Mouse (Mus musculus): ENCODE measurements at regions not wholly inside any gene's neighbourhood (a gene's known extent, or its start where the extent isn't known, plus 50 kb on each side); places are given as distances from the start of the nearest gene placed in this dataset.

DNA sequence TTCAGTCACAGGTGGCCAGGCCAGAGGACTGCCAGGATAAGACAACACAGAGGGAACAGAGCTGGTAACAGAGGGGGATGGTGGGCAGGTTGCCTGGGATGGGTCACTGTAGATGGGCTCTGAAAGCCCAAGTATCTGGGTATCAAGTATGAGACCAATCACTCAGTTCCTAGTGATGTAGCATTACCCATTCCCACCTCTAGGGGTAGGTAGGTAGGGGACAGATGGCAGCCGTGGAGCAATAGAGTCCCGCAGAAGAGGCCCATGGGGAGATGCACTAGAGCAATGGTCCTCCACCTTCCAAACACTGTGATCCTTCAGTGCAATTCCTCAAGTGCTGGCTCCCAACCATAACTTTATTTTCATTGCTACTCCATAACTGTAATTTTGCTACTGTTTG lies 60.4 kb upstream of the Dgkg start:
- TF ChIP-seq CTCF (IDR thresholded peaks at IDR 0.05; ENCODE audit: low read depth, low read length) = no peak
- TF ChIP-seq POLR2A (IDR thresholded peaks at IDR 0.05; ENCODE audit: extremely low read depth, insufficient read depth, low read length) = no peak
